Mouse (Mus musculus): ENCODE measurements around the gene Tomm20l. TPM values are rescaled to one million over a fixed set of nuclear protein-coding genes. Genes with fewer than 3 reads are reported as not detected.
"Not testable (repeated sequence)": the region's sequence is repeated elsewhere in the genome, so short reads cannot be mapped to it uniquely, and the experiment has no call there.

Gene Tomm20l
- not detected in 2 replicates for polyA plus RNA-seq (2016; fragmentation: Nextera tagmentation; extraction: Ambion mirVana)

- WGBS, result 5% methylated on average over 33 of the region's 33 CpGs
- H3K9ac ChIP-seq, result peak within 1 kb of the TSS; percentile 49; the same call in 1 of the 2 replicates
- no peak within 1 kb of the TSS for H3K27ac ChIP-seq (ENCODE audit: poor library complexity, severe bottlenecking)
- H3K27me3 ChIP-seq (replicated peaks), result no peaks in the 10 kb centered on the region
- peak within 1 kb of the TSS; percentile 77 for H3K4me2 ChIP-seq
- H3K36me3 ChIP-seq, result no peaks in the 10 kb centered on the region
- no peaks in the 10 kb centered on the region for H3K9me3 ChIP-seq (replicated peaks)
- peak; percentile 19; the same call in 1 of the 2 replicates for ATAC-seq (ENCODE audit: insufficient number of reproducible peaks, low FRiP score)
- peak within 1 kb of the TSS; percentile 41 for H3K4me3 ChIP-seq
- peaks cover 27% of the 10 kb centered on the region for H3K4me1 ChIP-seq (replicated peaks)
Observed at GRCm38 (mm10) chr12:71111331-71111730, at the start of gene Tomm20l. TSS of gene Tomm20l (plus strand) at chr12:71111428.

GRCm38 (mm10) chr12:71069846-71070245 lies 41.4 kb upstream of the Tomm20l start:
- peaks cover 81% of the 10 kb centered on the region for H3K36me3 ChIP-seq
- no peak overlapping the region for H3K4me2 ChIP-seq
- H3K9me3 ChIP-seq (replicated peaks), result no peaks in the 10 kb centered on the region
- H3K4me1 ChIP-seq (replicated peaks), result no peaks in the 10 kb centered on the region
- H3K27ac ChIP-seq (ENCODE audit: poor library complexity, severe bottlenecking), result no peak overlapping the region
- H3K9ac ChIP-seq, result no peak overlapping the region
- no peak for ATAC-seq (ENCODE audit: insufficient number of reproducible peaks, low FRiP score)
- no peaks in the 10 kb centered on the region for H3K27me3 ChIP-seq (replicated peaks)
- H3K4me3 ChIP-seq, result no peak overlapping the region
- WGBS, result 93% methylated on average over 17 of the region's 17 CpGs

- ATAC-seq (ENCODE audit: insufficient number of reproducible peaks, low FRiP score), result no peak
- WGBS, result 93% methylated on average over 4 of the region's 4 CpGs
- Histone ChIP-seq H3K4me3 (no peak overlapping the region), H3K9ac (no peak overlapping the region), H3K36me3 (peaks cover 87% of the 10 kb centered on the region), H3K27me3 (replicated peaks) (no peaks in the 10 kb centered on the region), H3K27ac (ENCODE audit: poor library complexity, severe bottlenecking) (no peak overlapping the region), H3K4me2 (no peak overlapping the region), H3K4me1 (replicated peaks) (no peaks in the 10 kb centered on the region), H3K9me3 (replicated peaks) (no peaks in the 10 kb centered on the region)
Observed at GRCm38 (mm10) chr12:71072048-71072447, 39.2 kb upstream of the Tomm20l start.

GRCm38 (mm10) chr12:71073113-71073730 lies 38.0 kb upstream of the Tomm20l start:
- 64% methylated on average over 12 of the region's 12 CpGs for WGBS
- no peaks in the 10 kb centered on the region for H3K4me1 ChIP-seq (replicated peaks)
- H3K9me3 ChIP-seq (replicated peaks), result no peaks in the 10 kb centered on the region

GRCm38 (mm10) chr12:71086331-71086730 lies 24.9 kb upstream of the Tomm20l start:
- Histone ChIP-seq H3K4me1 (replicated peaks) (no peaks in the 10 kb centered on the region), H3K4me2 (no peak overlapping the region), H3K27me3 (replicated peaks) (no peaks in the 10 kb centered on the region), H3K9ac (no peak overlapping the region), H3K4me3 (no peak overlapping the region), H3K36me3 (peaks cover 18% of the 10 kb centered on the region), H3K27ac (ENCODE audit: poor library complexity, severe bottlenecking) (no peak overlapping the region), H3K9me3 (replicated peaks) (no peaks in the 10 kb centered on the region)
- ATAC-seq (ENCODE audit: insufficient number of reproducible peaks, low FRiP score), result no peak
- 94% methylated on average over 8 of the region's 8 CpGs for WGBS

More at GRCm38 (mm10) chr12:71073113-71073730, 38.0 kb upstream of the Tomm20l start:
- Histone ChIP-seq H3K4me3 (no peak overlapping the region), H3K36me3 (peaks cover 75% of the 10 kb centered on the region), H3K9ac (no peak overlapping the region), H3K27ac (ENCODE audit: poor library complexity, severe bottlenecking) (no peak overlapping the region), H3K27me3 (replicated peaks) (no peaks in the 10 kb centered on the region), H3K4me2 (no peak overlapping the region)
- no peak for ATAC-seq (ENCODE audit: insufficient number of reproducible peaks, low FRiP score)

GRCm38 (mm10) chr12:71104275-71104674 lies 7.0 kb upstream of the Tomm20l start:
- not testable (repeated sequence) for H3K36me3 ChIP-seq; H3K9ac ChIP-seq; H3K4me2 ChIP-seq; H3K4me3 ChIP-seq; H3K27me3 ChIP-seq (replicated peaks); H3K27ac ChIP-seq (ENCODE audit: poor library complexity, severe bottlenecking); H3K9me3 ChIP-seq (replicated peaks); H3K4me1 ChIP-seq (replicated peaks); ATAC-seq (ENCODE audit: insufficient number of reproducible peaks, low FRiP score)
- WGBS, result 71% methylated on average over 4 of the region's 4 CpGs

- H3K9me3 ChIP-seq (replicated peaks), result no peaks in the 10 kb centered on the region
- ATAC-seq (ENCODE audit: insufficient number of reproducible peaks, low FRiP score), result no peak
- H3K4me1 ChIP-seq (replicated peaks), result peaks cover 6% of the 10 kb centered on the region
- no peak overlapping the region for H3K27ac ChIP-seq (ENCODE audit: poor library complexity, severe bottlenecking)
- no peak overlapping the region for H3K9ac ChIP-seq
- no peaks in the 10 kb centered on the region for H3K27me3 ChIP-seq (replicated peaks)
- H3K36me3 ChIP-seq, result no peaks in the 10 kb centered on the region
- no peak overlapping the region for H3K4me2 ChIP-seq
- H3K4me3 ChIP-seq, result no peak overlapping the region
- 80% methylated on average over 6 of the region's 6 CpGs for WGBS
Observed at GRCm38 (mm10) chr12:71107216-71107771, 3.9 kb upstream of the Tomm20l start.

- H3K4me1 ChIP-seq (replicated peaks), result peaks cover 31% of the 10 kb centered on the region
- WGBS, result 32% methylated on average over 10 of the region's 10 CpGs
- H3K27me3 ChIP-seq (replicated peaks), result no peaks in the 10 kb centered on the region
- no peak overlapping the region for H3K4me3 ChIP-seq
- H3K4me2 ChIP-seq, result peak overlapping the region; percentile 47
- no peaks in the 10 kb centered on the region for H3K36me3 ChIP-seq
- ATAC-seq (ENCODE audit: insufficient number of reproducible peaks, low FRiP score), result peak; percentile 47
- H3K9me3 ChIP-seq (replicated peaks), result no peaks in the 10 kb centered on the region
- H3K9ac ChIP-seq, result no peak overlapping the region
- H3K27ac ChIP-seq (ENCODE audit: poor library complexity, severe bottlenecking), result 0 out of 2 replicates have a peak overlapping the region, but pooled peaks have one; percentile 3
Observed at GRCm38 (mm10) chr12:71113074-71113473, 1.8 kb downstream of the Tomm20l start.

GRCm38 (mm10) chr12:71113675-71114288 lies 2.6 kb downstream of the Tomm20l start:
- H3K9me3 ChIP-seq (replicated peaks), result no peaks in the 10 kb centered on the region
- peaks cover 31% of the 10 kb centered on the region for H3K4me1 ChIP-seq (replicated peaks)
- H3K4me2 ChIP-seq, result peak overlapping the region; percentile 47
- H3K4me3 ChIP-seq, result no peak overlapping the region; the same call in 1 of the 2 replicates
- no peaks in the 10 kb centered on the region for H3K36me3 ChIP-seq
- ATAC-seq (ENCODE audit: insufficient number of reproducible peaks, low FRiP score), result peak; percentile 58; the same call in 1 of the 2 replicates
- 29% methylated on average over 12 of the region's 12 CpGs for WGBS
- H3K9ac ChIP-seq, result no peak overlapping the region
- no peaks in the 10 kb centered on the region for H3K27me3 ChIP-seq (replicated peaks)
- H3K27ac ChIP-seq (ENCODE audit: poor library complexity, severe bottlenecking), result no peak overlapping the region

- peaks cover 27% of the 10 kb centered on the region for H3K4me1 ChIP-seq (replicated peaks)
- ATAC-seq (ENCODE audit: insufficient number of reproducible peaks, low FRiP score), result no peak
- H3K9ac ChIP-seq, result no peak overlapping the region
- WGBS, result 79% methylated on average over 5 of the region's 5 CpGs
- H3K9me3 ChIP-seq (replicated peaks), result no peaks in the 10 kb centered on the region
- H3K27ac ChIP-seq (ENCODE audit: poor library complexity, severe bottlenecking), result no peak overlapping the region
- no peak overlapping the region for H3K4me2 ChIP-seq
- no peaks in the 10 kb centered on the region for H3K36me3 ChIP-seq
- no peaks in the 10 kb centered on the region for H3K27me3 ChIP-seq (replicated peaks)
- H3K4me3 ChIP-seq, result no peak overlapping the region
Observed at GRCm38 (mm10) chr12:71116411-71116810, 5.2 kb downstream of the Tomm20l start.

GRCm38 (mm10) chr12:71122731-71123130 lies 11.5 kb downstream of the Tomm20l start:
- Histone ChIP-seq H3K4me2 (no peak overlapping the region), H3K4me1 (replicated peaks) (no peaks in the 10 kb centered on the region), H3K4me3 (no peak overlapping the region), H3K36me3 (peaks cover 48% of the 10 kb centered on the region), H3K9ac (no peak overlapping the region), H3K9me3 (replicated peaks) (no peaks in the 10 kb centered on the region), H3K27ac (ENCODE audit: poor library complexity, severe bottlenecking) (no peak overlapping the region), H3K27me3 (replicated peaks) (no peaks in the 10 kb centered on the region)
- no peak for ATAC-seq (ENCODE audit: insufficient number of reproducible peaks, low FRiP score)
- 84% methylated on average over 10 of the region's 10 CpGs for WGBS
